Mouse (Mus musculus) gastrocnemius, postnatal 36 days (tissue): Measurements from ENCODE around the gene Wdr11. TPM values are rescaled to one million over a fixed set of nuclear protein-coding genes. Genes with fewer than 3 reads are reported as not detected.

Experiments
- DNase-seq, 2 experiments: peaks; one replicate each; pipeline ENCODE4 v3.0.0; 2022
- intact Hi-C: fragments of 180-260 bp; cut with DNase I; formaldehyde crosslinking; loops from one replicate; pipeline ENCODE4 v1.15.1; 2025
- total RNA-seq, 2 experiments: library from RNA; stranded (reverse); gene quantifications; 2 replicates each; pipeline ENCODE4 v1.2.3; 2021

The Wdr11 gene
- total RNA-seq, 2 experiments from 2014 or later: 13.7 to 15.2 TPM

DNA sequence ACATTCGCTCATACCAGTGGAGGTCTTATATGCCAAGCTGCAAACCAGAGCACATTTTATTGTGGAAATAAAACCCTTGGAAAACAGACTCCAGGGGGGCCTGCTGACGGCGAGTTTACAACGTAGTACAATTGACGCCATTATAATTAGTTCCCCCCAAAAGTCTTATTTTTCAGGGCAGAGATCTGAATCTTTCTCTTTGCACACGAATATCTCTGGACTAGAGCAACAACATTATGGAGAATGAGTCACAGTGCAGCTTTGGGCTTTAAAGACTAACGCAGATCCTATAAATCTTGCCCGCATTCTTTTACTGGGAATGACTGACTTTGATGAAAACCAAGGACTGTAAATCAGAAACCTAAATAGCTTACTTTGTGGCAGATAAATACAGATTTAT is 87.3 kb downstream of the Wdr11 start:
- intact Hi-C loops: no loop called here
- no peak for DNase-seq

DNA sequence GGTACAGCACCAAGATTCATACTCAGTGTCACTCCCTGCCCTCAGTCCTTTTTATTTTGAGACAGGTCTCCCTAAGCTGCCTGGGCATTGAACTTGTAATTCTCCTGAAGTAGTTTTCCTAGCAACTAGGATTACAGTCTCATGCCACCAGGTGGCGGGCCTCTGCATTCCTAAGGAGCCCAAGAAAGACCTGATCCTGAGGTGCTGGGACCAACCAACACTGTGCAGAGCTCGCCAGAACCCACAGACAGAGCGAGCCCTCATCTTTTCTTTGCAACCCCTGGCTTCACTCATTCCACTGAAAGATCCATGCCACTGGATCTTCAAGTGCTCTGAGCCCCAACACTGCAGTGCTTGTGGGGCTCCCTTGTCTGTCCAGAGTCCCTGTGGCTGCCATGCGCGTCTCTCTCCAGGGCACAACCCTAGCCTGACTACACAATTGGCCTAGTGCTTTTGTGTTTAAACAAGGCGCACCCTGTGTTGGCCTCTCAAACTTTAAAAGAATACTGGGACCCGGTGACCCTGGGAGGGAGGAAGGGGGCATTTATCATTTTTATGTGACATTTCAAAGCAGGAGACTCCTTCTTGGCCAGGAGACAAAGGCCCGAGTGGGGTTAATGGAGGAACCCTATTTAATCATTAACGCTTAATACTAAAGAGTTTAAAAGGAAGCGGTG is 89.0 kb downstream of the Wdr11 start:
- no peak for DNase-seq
- intact Hi-C loops: no loop called here

DNA sequence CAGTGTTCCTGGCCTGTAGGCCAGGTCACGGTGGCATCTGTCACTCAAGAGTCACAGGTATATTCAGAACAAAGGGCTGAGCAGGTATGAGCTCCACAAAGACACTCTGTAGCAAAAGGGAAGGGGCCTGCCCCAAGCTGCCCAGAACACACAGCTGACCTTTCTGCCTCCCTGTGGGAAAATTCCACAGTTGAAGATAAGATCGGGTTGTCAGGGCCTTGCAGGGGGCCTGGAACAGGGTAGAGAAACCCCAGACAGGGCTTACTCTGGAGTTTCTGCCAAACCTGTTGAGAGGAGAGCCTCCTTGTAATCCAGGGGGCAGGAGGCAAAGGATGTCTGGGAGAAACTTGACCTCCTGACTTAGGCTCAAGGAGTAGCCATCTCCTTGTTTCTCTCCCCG is 90.9 kb downstream of the Wdr11 start:
- intact Hi-C loops: no loop called here
- no peak for DNase-seq

DNA sequence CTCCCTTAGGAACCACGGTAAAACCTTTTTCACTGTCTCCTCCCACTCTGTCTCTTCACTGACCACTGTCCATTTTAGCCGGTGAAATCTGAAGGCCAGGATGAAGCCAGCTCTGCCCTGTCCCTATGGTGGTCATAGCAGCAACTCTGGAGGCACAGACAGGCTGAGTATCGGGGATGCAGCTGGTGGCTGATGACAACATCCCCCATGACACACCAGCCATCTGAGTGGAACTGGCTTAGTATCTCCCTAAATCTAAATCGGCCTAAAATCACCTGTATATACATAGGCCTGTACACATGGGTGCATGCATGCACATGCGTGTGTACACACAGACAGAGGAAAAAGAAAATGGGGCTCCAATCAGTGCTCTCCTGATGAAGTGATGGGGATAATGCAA is 93.7 kb downstream of the Wdr11 start:
- DNase-seq: no peak
- intact Hi-C loops: no loop called here
